In genomic region chr10:59503433-59504210, GRCm38 (mm10) we compare ENCODE assay signal across 9 mouse cellular contexts.
DNase-seq lines count a peak whose midpoint lies in the region; ATAC-seq and TF ChIP-seq lines count a peak whose summit lies in the region.
"Had no signal": no experiment of that assay in that cellular context is flagged by ENCODE, and none has a peak within 500 bp of the region (broad histone marks: within the 10 kb centered on the region; RNA-seq: fewer than 3 reads in every experiment).

No protein-coding gene starts in this region.

- intact Hi-C loops in left cerebral cortex, postnatal 10 days (cut with DNase I): no loop called here
- intact Hi-C loops in left cerebral cortex, postnatal 4 days (cut with DNase I): loop anchor here (10.0 kb wide), 1 partner anchor 101 kb away; no protein-coding TSS in a partner anchor

- H3K27ac ChIP-seq in midbrain, embryonic 10.5 days (replicated peaks): no peak overlapping the region
- H3K27ac ChIP-seq in stomach, embryonic 16.5 days (ENCODE audit: low read length): no peak overlapping the region; the same call in 1 of the 2 replicates
- no peak overlapping the region for H3K27ac ChIP-seq in thymus, adult 2 months (ENCODE audit: control insufficient read depth, insufficient read depth, low read length)

- H3K4me1 ChIP-seq in midbrain, embryonic 10.5 days: peaks cover 18% of the 10 kb centered on the region
- peaks cover 12% of the 10 kb centered on the region for H3K4me1 ChIP-seq in stomach, embryonic 16.5 days (ENCODE audit: control insufficient read depth, insufficient read depth, low read length)
- H3K4me1 ChIP-seq in thymus, adult 2 months (replicated peaks; ENCODE audit: control insufficient read depth, insufficient read depth, low read length): no peaks in the 10 kb centered on the region

- TF ChIP-seq CTCF in thymus, adult 2 months (IDR thresholded peaks at IDR 0.05; ENCODE audit: borderline replicate concordance, control insufficient read depth, extremely low read depth, insufficient read depth, low read length, poor library complexity): no peak

- no peak for TF ChIP-seq POLR2A in thymus, adult 2 months (IDR thresholded peaks at IDR 0.05; ENCODE audit: control insufficient read depth, extremely low read depth, insufficient read depth, low read length, poor library complexity)

- H3K9me3 ChIP-seq in midbrain, embryonic 10.5 days (replicated peaks): no peaks in the 10 kb centered on the region
- no peaks in the 10 kb centered on the region for H3K9me3 ChIP-seq in stomach, embryonic 16.5 days (replicated peaks; ENCODE audit: control insufficient read depth, low read length)

- H3K9ac ChIP-seq in stomach, embryonic 16.5 days (ENCODE audit: low read length): peak overlapping the region; percentile 46

- H3K4me3 ChIP-seq in midbrain, embryonic 10.5 days: peak overlapping the region; percentile 24; the same call in 1 of the 2 replicates
- H3K4me3 ChIP-seq in stomach, embryonic 16.5 days (replicated peaks; ENCODE audit: low read length): peak overlapping the region; percentile 32
- no peak overlapping the region for H3K4me3 ChIP-seq in thymus, adult 2 months (ENCODE audit: control insufficient read depth, insufficient read depth, low read length)

- no peaks in the 10 kb centered on the region for H3K36me3 ChIP-seq in midbrain, embryonic 10.5 days
- no peaks in the 10 kb centered on the region for H3K36me3 ChIP-seq in stomach, embryonic 16.5 days (ENCODE audit: control insufficient read depth, insufficient read depth, low read length)
- H3K36me3 ChIP-seq in thymus, adult 2 months (ENCODE audit: control insufficient read depth, insufficient read depth, low read length): no peaks in the 10 kb centered on the region

- H3K4me2 ChIP-seq in stomach, embryonic 16.5 days (ENCODE audit: low read depth, low read length): peak overlapping the region; percentile 56

- H3K27me3 ChIP-seq in midbrain, embryonic 10.5 days (ENCODE audit: low read depth, poor library complexity, severe bottlenecking): no peaks in the 10 kb centered on the region
- no peaks in the 10 kb centered on the region for H3K27me3 ChIP-seq in stomach, embryonic 16.5 days (ENCODE audit: control insufficient read depth, insufficient read depth, low read length)
- H3K27me3 ChIP-seq in thymus, adult 2 months (ENCODE audit: control insufficient read depth, insufficient read depth, low read length): no peaks in the 10 kb centered on the region
- H3K27me3 ChIP-seq: CH12.LX had no signal

- WGBS in midbrain, embryonic 10.5 days: 57% methylated on average over 31 of the region's 31 CpGs
- 34% methylated on average over 31 of the region's 31 CpGs for WGBS in stomach, embryonic 16.5 days
- WGBS in thymus, adult 2 months: 91% methylated on average over 31 of the region's 31 CpGs

- ATAC-seq in stomach, embryonic 16.5 days (ENCODE audit: insufficient read depth, low FRiP score): peak; percentile 74; the same call in 1 of the 2 replicates

- peak; percentile 31 for DNase-seq in left cerebral cortex, adult 11 months (ENCODE audit: low spot score)
- no peak for DNase-seq in left cerebral cortex, postnatal 10 days (ENCODE audit: extremely low spot score in 1 of 2, low spot score in 2 of 2)
- peak; percentile 60 for DNase-seq in heart, adult 8-10 months (ENCODE audit: low spot score)
- DNase-seq in kidney, adult 11 months: peak; percentile 43
- peak; percentile 29 for DNase-seq in left cerebral cortex, postnatal 4 days
- DNase-seq in midbrain, embryonic 10.5 days (ENCODE audit: low spot score): no peak
- DNase-seq in thymus, adult 2 months: no peak

Comparison
In these comparisons a context has a peak if more than half of its experiments do, and no peak if none do; other contexts are left out.
1. DNase-seq: peak in left cerebral cortex, adult 11 months (single experiment), heart, adult 8-10 months (single experiment), kidney, adult 11 months (single experiment) and left cerebral cortex, postnatal 4 days (single experiment); none in left cerebral cortex, postnatal 10 days (0 of 2), midbrain, embryonic 10.5 days (single experiment) and thymus, adult 2 months (single experiment).